Mouse (Mus musculus): ENCODE measurements around the gene Gpatch3. TPM values are rescaled to one million over a fixed set of nuclear protein-coding genes. Genes with fewer than 3 reads are reported as not detected.
A peak's percentile ranks its signal among the peaks of the same experiment; 100 is the strongest.

Gpatch3 gene
- polyA plus RNA-seq, 1 experiment from 2014 or later, result 3.8 TPM

- DNase-seq (ENCODE audit: low spot score) (no peak), ATAC-seq (ENCODE audit: low FRiP score, low TSS enrichment) (no peak)
- Histone ChIP-seq H3K4me3 (ENCODE audit: low read depth, low read length) (no peak overlapping the region), H3K4me1 (replicated peaks; ENCODE audit: control insufficient read depth, insufficient read depth) (no peaks in the 10 kb centered on the region), H3K27ac (replicated peaks) (no peak overlapping the region), H3K27me3 (ENCODE audit: control insufficient read depth, insufficient read depth, low read length) (no peaks in the 10 kb centered on the region), H3K9ac (ENCODE audit: low read length) (no peak overlapping the region), H3K36me3 (ENCODE audit: control insufficient read depth, insufficient read depth, low read length) (no peaks in the 10 kb centered on the region), H3K4me2 (replicated peaks; ENCODE audit: low read depth) (no peak overlapping the region), H3K9me3 (ENCODE audit: control insufficient read depth, low read length) (no peaks in the 10 kb centered on the region)
- TF ChIP-seq EP300 (optimal IDR thresholded peaks at IDR 0.05) (no peak), CTCF (IDR thresholded peaks at IDR 0.05; ENCODE audit: low read depth) (no peak)
- WGBS, result 81% methylated on average over 4 of the region's 4 CpGs
These were observed 14.7 kb upstream of the Gpatch3 start for GRCm38 (mm10) chr4:133559846-133560245.

GRCm38 (mm10) chr4:133561622-133562021 is 12.9 kb upstream of the Gpatch3 start:
- no peaks in the 10 kb centered on the region for H3K27me3 ChIP-seq (ENCODE audit: control insufficient read depth, insufficient read depth, low read length)
- TF ChIP-seq CTCF (IDR thresholded peaks at IDR 0.05; ENCODE audit: low read depth), result no peak
- no peak for TF ChIP-seq EP300 (optimal IDR thresholded peaks at IDR 0.05)
- no peaks in the 10 kb centered on the region for H3K9me3 ChIP-seq (ENCODE audit: control insufficient read depth, low read length)
- 66% methylated on average over 4 of the region's 4 CpGs for WGBS
- H3K9ac ChIP-seq (ENCODE audit: low read length), result no peak overlapping the region
- no peak overlapping the region for H3K4me3 ChIP-seq (ENCODE audit: low read depth, low read length)
- DNase-seq (ENCODE audit: low spot score) (no peak), ATAC-seq (ENCODE audit: low FRiP score, low TSS enrichment) (no peak)
- no peak overlapping the region for H3K27ac ChIP-seq (replicated peaks)
- no peaks in the 10 kb centered on the region for H3K36me3 ChIP-seq (ENCODE audit: control insufficient read depth, insufficient read depth, low read length)
- H3K4me2 ChIP-seq (replicated peaks; ENCODE audit: low read depth), result no peak overlapping the region
- H3K4me1 ChIP-seq (replicated peaks; ENCODE audit: control insufficient read depth, insufficient read depth), result no peaks in the 10 kb centered on the region

DNA sequence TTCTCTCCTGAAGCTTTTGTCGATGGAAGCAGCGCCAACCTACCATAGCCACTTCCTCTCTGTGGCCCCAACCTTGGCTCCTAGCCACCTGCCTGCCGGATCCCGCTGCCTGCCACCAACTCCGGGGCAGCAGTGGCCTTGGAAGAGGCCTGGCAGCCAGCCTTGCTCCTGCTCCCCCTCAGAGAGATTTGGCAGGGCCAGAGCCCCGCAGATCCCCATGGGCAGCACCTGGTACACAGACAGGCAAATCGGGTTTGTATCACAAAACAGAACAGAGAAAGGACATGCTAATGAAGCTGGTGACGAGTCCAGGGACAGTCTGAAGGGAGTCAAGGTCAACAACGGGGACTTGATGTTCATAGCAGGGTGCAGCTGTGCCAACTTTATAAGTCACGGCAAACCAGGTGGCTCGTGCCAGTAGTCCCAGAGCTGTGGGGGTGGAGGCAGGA is 11.4 kb upstream of the Gpatch3 start:
- TF ChIP-seq CTCF (IDR thresholded peaks at IDR 0.05; ENCODE audit: low read depth) (no peak), EP300 (optimal IDR thresholded peaks at IDR 0.05) (no peak)
- H3K27me3 ChIP-seq (ENCODE audit: control insufficient read depth, insufficient read depth, low read length), result no peaks in the 10 kb centered on the region
- no peak overlapping the region for H3K27ac ChIP-seq (replicated peaks)
- H3K4me1 ChIP-seq (replicated peaks; ENCODE audit: control insufficient read depth, insufficient read depth), result no peaks in the 10 kb centered on the region
- WGBS, result 75% methylated on average over 11 of the region's 11 CpGs
- no peak overlapping the region for H3K4me2 ChIP-seq (replicated peaks; ENCODE audit: low read depth)
- H3K36me3 ChIP-seq (ENCODE audit: control insufficient read depth, insufficient read depth, low read length), result no peaks in the 10 kb centered on the region
- ATAC-seq (ENCODE audit: low FRiP score, low TSS enrichment) (no peak), DNase-seq (ENCODE audit: low spot score) (no peak)
- H3K4me3 ChIP-seq (ENCODE audit: low read depth, low read length), result no peak overlapping the region
- H3K9me3 ChIP-seq (ENCODE audit: control insufficient read depth, low read length), result no peaks in the 10 kb centered on the region
- H3K9ac ChIP-seq (ENCODE audit: low read length), result no peak overlapping the region

DNA sequence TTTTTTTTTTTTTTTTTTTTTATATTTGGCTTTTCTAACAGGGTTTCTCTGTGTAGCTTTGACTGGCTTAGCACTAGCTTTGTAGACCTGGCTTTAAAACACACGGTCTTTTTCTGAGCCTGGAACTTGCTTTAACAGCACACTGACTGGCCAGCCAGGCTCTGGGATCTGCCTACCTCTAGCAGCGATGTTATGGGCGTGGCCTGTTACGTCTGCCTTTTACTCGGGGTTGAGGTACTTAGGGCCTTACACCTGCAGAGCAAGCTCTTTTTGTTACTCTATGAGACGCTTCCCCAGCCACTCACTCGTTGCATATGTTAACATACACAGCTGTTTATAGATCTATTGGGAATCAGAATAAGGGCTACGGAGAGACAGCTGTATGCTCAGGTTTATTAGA is 7.3 kb upstream of the Gpatch3 start:
- no peak overlapping the region for H3K4me2 ChIP-seq (replicated peaks; ENCODE audit: low read depth)
- no peak for ATAC-seq (ENCODE audit: low FRiP score, low TSS enrichment)
- no peak for TF ChIP-seq EP300 (optimal IDR thresholded peaks at IDR 0.05)
- TF ChIP-seq CTCF (IDR thresholded peaks at IDR 0.05; ENCODE audit: low read depth), result no peak
- H3K4me1 ChIP-seq (replicated peaks; ENCODE audit: control insufficient read depth, insufficient read depth), result no peaks in the 10 kb centered on the region
- H3K36me3 ChIP-seq (ENCODE audit: control insufficient read depth, insufficient read depth, low read length), result no peaks in the 10 kb centered on the region
- no peak for DNase-seq (ENCODE audit: low spot score)
- no peak overlapping the region for H3K9ac ChIP-seq (ENCODE audit: low read length)
- 17% methylated on average over 8 of the region's 8 CpGs for WGBS
- H3K27me3 ChIP-seq (ENCODE audit: control insufficient read depth, insufficient read depth, low read length), result no peaks in the 10 kb centered on the region
- no peak overlapping the region for H3K4me3 ChIP-seq (ENCODE audit: low read depth, low read length)
- no peaks in the 10 kb centered on the region for H3K9me3 ChIP-seq (ENCODE audit: control insufficient read depth, low read length)
- H3K27ac ChIP-seq (replicated peaks), result no peak overlapping the region

DNA sequence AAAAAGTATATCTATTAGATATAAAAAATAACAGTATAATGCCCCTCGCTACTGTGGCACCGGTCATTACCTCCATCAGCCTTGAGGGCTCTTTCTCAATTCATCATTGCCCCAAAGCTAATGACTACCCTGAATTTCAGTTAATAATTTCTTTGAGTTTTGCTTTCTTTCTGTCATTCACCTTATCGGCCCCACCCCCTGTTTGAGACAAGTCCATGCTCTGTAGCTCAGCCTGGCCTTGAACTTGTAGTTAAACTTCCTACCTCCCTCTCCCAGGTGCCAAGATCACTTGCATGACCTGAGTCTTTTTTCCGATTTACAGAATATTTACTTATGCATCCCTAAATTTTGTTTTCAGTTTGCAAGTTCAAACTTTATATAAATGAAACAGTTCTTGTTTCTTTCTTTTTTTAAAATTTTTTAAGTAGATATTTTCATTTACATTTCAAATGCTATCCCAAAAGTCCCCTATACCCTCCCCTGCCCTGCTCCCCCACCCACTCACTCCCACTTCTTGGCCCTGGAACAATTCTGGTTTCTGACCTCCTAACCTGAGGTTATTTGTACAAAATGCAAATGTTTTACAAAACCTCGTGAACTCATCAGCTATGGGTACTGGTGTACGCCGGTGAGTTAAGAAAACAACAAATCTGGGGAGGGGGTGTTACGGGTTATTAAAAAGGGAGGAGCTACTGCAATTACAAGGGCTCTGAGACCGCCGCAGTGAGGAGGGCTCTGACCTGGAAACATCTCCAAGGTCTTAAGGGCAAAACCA is 5.1 kb upstream of the Gpatch3 start:
- Histone ChIP-seq H3K36me3 (ENCODE audit: control insufficient read depth, insufficient read depth, low read length) (no peaks in the 10 kb centered on the region), H3K4me1 (replicated peaks; ENCODE audit: control insufficient read depth, insufficient read depth) (no peaks in the 10 kb centered on the region; the same call in 1 of the 2 replicates), H3K4me3 (ENCODE audit: low read depth, low read length) (no peak overlapping the region), H3K9ac (ENCODE audit: low read length) (no peak overlapping the region), H3K27ac (replicated peaks) (0 out of 2 replicates have a peak overlapping the region, but pooled peaks have one; percentile 18), H3K9me3 (ENCODE audit: control insufficient read depth, low read length) (no peaks in the 10 kb centered on the region), H3K4me2 (replicated peaks; ENCODE audit: low read depth) (0 out of 2 replicates have a peak overlapping the region, but pooled peaks have one; percentile 14), H3K27me3 (ENCODE audit: control insufficient read depth, insufficient read depth, low read length) (no peaks in the 10 kb centered on the region)
- ATAC-seq (ENCODE audit: low FRiP score, low TSS enrichment) (no peak), DNase-seq (ENCODE audit: low spot score) (no peak)
- 78% methylated on average over 10 of the region's 10 CpGs for WGBS
- no peak for TF ChIP-seq EP300 (optimal IDR thresholded peaks at IDR 0.05)
- no peak for TF ChIP-seq CTCF (IDR thresholded peaks at IDR 0.05; ENCODE audit: low read depth)

- no peaks in the 10 kb centered on the region for H3K27me3 ChIP-seq (ENCODE audit: control insufficient read depth, insufficient read depth, low read length)
- no peaks in the 10 kb centered on the region for H3K9me3 ChIP-seq (ENCODE audit: control insufficient read depth, low read length)
- H3K4me3 ChIP-seq (ENCODE audit: low read depth, low read length), result no peak overlapping the region
- peak; percentile 63 for ATAC-seq (ENCODE audit: low FRiP score, low TSS enrichment)
- H3K4me1 ChIP-seq (replicated peaks; ENCODE audit: control insufficient read depth, insufficient read depth), result no peaks in the 10 kb centered on the region; the same call in 1 of the 2 replicates
- 38% methylated on average over 10 of the region's 10 CpGs for WGBS
- H3K9ac ChIP-seq (ENCODE audit: low read length), result no peak overlapping the region
- 0 out of 2 replicates have a peak overlapping the region, but pooled peaks have one; percentile 18 for H3K27ac ChIP-seq (replicated peaks)
- 0 out of 2 replicates have a peak overlapping the region, but pooled peaks have one; percentile 14 for H3K4me2 ChIP-seq (replicated peaks; ENCODE audit: low read depth)
- peak; percentile 41 for DNase-seq (ENCODE audit: low spot score)
- TF ChIP-seq CTCF (IDR thresholded peaks at IDR 0.05; ENCODE audit: low read depth) (no peak), EP300 (optimal IDR thresholded peaks at IDR 0.05) (no peak)
- no peaks in the 10 kb centered on the region for H3K36me3 ChIP-seq (ENCODE audit: control insufficient read depth, insufficient read depth, low read length)
These were observed 4.5 kb upstream of the Gpatch3 start for GRCm38 (mm10) chr4:133570066-133570466.

All from stomach, postnatal 0 days (tissue).